Mouse (Mus musculus) myocyte (in vitro differentiated cells): ENCODE measurements at regions not wholly inside any gene's neighbourhood (a gene's known extent, or its start where the extent isn't known, plus 50 kb on each side); places are given as distances from the start of the nearest gene placed in this dataset.

Experiments
- H3K27me3 ChIP-seq: one replicate; pipeline ENCODE4 v1.6.1; 2011; ENCODE audit not compliant: control insufficient read depth, insufficient read depth, insufficient read length
- H3K36me3 ChIP-seq: one replicate; pipeline ENCODE4 v1.6.1; 2011; ENCODE audit not compliant: control insufficient read depth, insufficient read depth
- H3K4me2 ChIP-seq: one replicate; pipeline ENCODE4 v1.6.1; 2011; ENCODE audit warnings: low read depth, control low read depth
- H3K4me3 ChIP-seq: one replicate; pipeline ENCODE4 v1.5.1; 2011; ENCODE audit warnings: mild to moderate bottlenecking, control low read depth, moderate library complexity
- H3K79me2 ChIP-seq: one replicate; pipeline ENCODE4 v1.6.1; 2011; ENCODE audit not compliant: control insufficient read depth, insufficient read depth
- H3ac ChIP-seq: one replicate; pipeline ENCODE4 v1.6.1; 2011; ENCODE audit not compliant: control insufficient read depth, insufficient read length
- CEBPB ChIP-seq: IDR thresholded peaks from 2 replicates; pipeline ENCODE4 v1.6.1; 2011; ENCODE audit warnings: mild to moderate bottlenecking, moderate library complexity; ENCODE audit not compliant: poor library complexity, insufficient read depth, severe bottlenecking
- E2F4 ChIP-seq: IDR thresholded peaks from one replicate; pipeline ENCODE4 v1.6.1; 2011; ENCODE audit warnings: mild to moderate bottlenecking, control low read depth, moderate library complexity; ENCODE audit not compliant: insufficient read depth
- MAX ChIP-seq: IDR thresholded peaks from one replicate; pipeline ENCODE4 v1.6.1; 2011; ENCODE audit warnings: low read depth, mild to moderate bottlenecking, control low read depth
- MYOD1 ChIP-seq, 3 experiments: IDR thresholded peaks; one replicate each; pipeline ENCODE4 v1.6.1; 2011; ENCODE audit warnings: control low read depth in 2 of 3, low read depth in 2 of 3, mild to moderate bottlenecking in 2 of 3, moderate library complexity in 1 of 3; ENCODE audit not compliant: insufficient read length in 2 of 3, control insufficient read depth in 1 of 3
- MYOG ChIP-seq, 3 experiments: IDR thresholded peaks; one replicate each; pipeline ENCODE4 v1.6.1; 2011; ENCODE audit warnings: control low read depth in 2 of 3, low read depth in 2 of 3, mild to moderate bottlenecking in 2 of 3; ENCODE audit not compliant: insufficient read length in 2 of 3, control insufficient read depth in 1 of 3, insufficient read depth in 1 of 3
- POLR2A ChIP-seq: IDR thresholded peaks from one replicate; pipeline ENCODE4 v1.6.1; 2011; ENCODE audit warnings: low read depth, mild to moderate bottlenecking, control low read depth, moderate library complexity; ENCODE audit not compliant: insufficient read length
- POLR2AphosphoS2 ChIP-seq: IDR thresholded peaks from one replicate; pipeline ENCODE4 v1.6.1; 2011; ENCODE audit warnings: low read depth, control low read depth; ENCODE audit not compliant: insufficient read length
- REST ChIP-seq: IDR thresholded peaks from one replicate; pipeline ENCODE4 v1.6.1; 2011; ENCODE audit warnings: mild to moderate bottlenecking, control low read depth, moderate library complexity; ENCODE audit not compliant: insufficient read depth, insufficient read length
- SRF ChIP-seq: IDR thresholded peaks from one replicate; pipeline ENCODE4 v1.6.1; 2011; ENCODE audit warnings: low read depth; ENCODE audit not compliant: control insufficient read depth, insufficient read length
- TCF12 ChIP-seq: IDR thresholded peaks from one replicate; pipeline ENCODE4 v1.6.1; 2011; ENCODE audit warnings: mild to moderate bottlenecking, control low read depth; ENCODE audit not compliant: poor library complexity, insufficient read depth, severe bottlenecking
- TCF3 ChIP-seq: IDR thresholded peaks from one replicate; pipeline ENCODE4 v1.6.1; 2011; ENCODE audit warnings: low read depth, control low read depth; ENCODE audit not compliant: insufficient read length
- USF1 ChIP-seq: IDR thresholded peaks from one replicate; pipeline ENCODE4 v1.6.1; 2011; ENCODE audit warnings: low read depth, mild to moderate bottlenecking, control low read depth, moderate library complexity

GRCm38 (mm10) chr17:50391207-50391606, 97.8 kb upstream of the Dazl start:
- no peak for TF ChIP-seq POLR2A
- no peak for TF ChIP-seq TCF12
- TF ChIP-seq POLR2AphosphoS2: no peak
- no peak for TF ChIP-seq CEBPB
- TF ChIP-seq MYOD1 (IDR thresholded peaks at IDR 0.05; ENCODE audit: control insufficient read depth in 1 of 3, insufficient read length in 2 of 3, low read depth in 2 of 3): no peak
- no peak for TF ChIP-seq MYOG (IDR thresholded peaks at IDR 0.05; ENCODE audit: control insufficient read depth in 1 of 3, insufficient read depth in 1 of 3, insufficient read length in 2 of 3, low read depth in 2 of 3)
- TF ChIP-seq MAX: no peak
- no peak for TF ChIP-seq REST
- no peak for TF ChIP-seq SRF
- Histone ChIP-seq H3K4me2 (no peak overlapping the region), H3ac (no peak overlapping the region), H3K36me3 (no peaks in the 10 kb centered on the region), H3K27me3 (no peaks in the 10 kb centered on the region), H3K4me3 (no peak overlapping the region), H3K79me2 (no peaks in the 10 kb centered on the region)

- H3K4me3 ChIP-seq: no peak overlapping the region
- H3ac ChIP-seq: no peak overlapping the region
- no peaks in the 10 kb centered on the region for H3K36me3 ChIP-seq
- TF ChIP-seq POLR2A (no peak), REST (no peak), USF1 (no peak), E2F4 (no peak), POLR2AphosphoS2 (no peak), MYOG (IDR thresholded peaks at IDR 0.05; ENCODE audit: control insufficient read depth in 1 of 3, insufficient read depth in 1 of 3, insufficient read length in 2 of 3, low read depth in 2 of 3) (no peak), MAX (no peak), SRF (no peak), MYOD1 (IDR thresholded peaks at IDR 0.05; ENCODE audit: control insufficient read depth in 1 of 3, insufficient read length in 2 of 3, low read depth in 2 of 3) (no peak), CEBPB (no peak), TCF3 (no peak), TCF12 (no peak)
- no peaks in the 10 kb centered on the region for H3K79me2 ChIP-seq
- no peak overlapping the region for H3K4me2 ChIP-seq
- H3K27me3 ChIP-seq: no peaks in the 10 kb centered on the region
Observed at GRCm38 (mm10) chr17:50391996-50392395, 98.6 kb upstream of the Dazl start.

GRCm38 (mm10) chr17:50392428-50392827, 99.0 kb upstream of the Dazl start:
- Histone ChIP-seq H3K4me3 (no peak overlapping the region), H3ac (no peak overlapping the region), H3K36me3 (no peaks in the 10 kb centered on the region), H3K27me3 (no peaks in the 10 kb centered on the region), H3K79me2 (no peaks in the 10 kb centered on the region), H3K4me2 (no peak overlapping the region)
- TF ChIP-seq SRF: no peak
- TF ChIP-seq CEBPB: no peak
- no peak for TF ChIP-seq USF1
- no peak for TF ChIP-seq TCF12
- TF ChIP-seq REST: no peak
- no peak for TF ChIP-seq POLR2A
- no peak for TF ChIP-seq E2F4
- no peak for TF ChIP-seq MYOG (IDR thresholded peaks at IDR 0.05; ENCODE audit: control insufficient read depth in 1 of 3, insufficient read depth in 1 of 3, insufficient read length in 2 of 3, low read depth in 2 of 3)
- no peak for TF ChIP-seq MAX
- TF ChIP-seq POLR2AphosphoS2: no peak
- no peak for TF ChIP-seq MYOD1 (IDR thresholded peaks at IDR 0.05; ENCODE audit: control insufficient read depth in 1 of 3, insufficient read length in 2 of 3, low read depth in 2 of 3)
- no peak for TF ChIP-seq TCF3

- no peaks in the 10 kb centered on the region for H3K36me3 ChIP-seq
- no peak overlapping the region for H3ac ChIP-seq
- H3K79me2 ChIP-seq: no peaks in the 10 kb centered on the region
- TF ChIP-seq CEBPB (no peak), REST (no peak), POLR2A (no peak)
- no peaks in the 10 kb centered on the region for H3K27me3 ChIP-seq
- H3K4me2 ChIP-seq: no peak overlapping the region
- H3K4me3 ChIP-seq: no peak overlapping the region
Observed at GRCm38 (mm10) chr17:50392966-50393365, 99.5 kb upstream of the Dazl start.

GRCm38 (mm10) chr17:50393698-50394097, 100.3 kb upstream of the Dazl start:
- Histone ChIP-seq H3K27me3 (no peaks in the 10 kb centered on the region), H3K4me2 (no peak overlapping the region), H3ac (no peak overlapping the region), H3K79me2 (no peaks in the 10 kb centered on the region), H3K4me3 (no peak overlapping the region), H3K36me3 (no peaks in the 10 kb centered on the region)
- TF ChIP-seq CEBPB: no peak
- TF ChIP-seq SRF: no peak
- TF ChIP-seq E2F4: no peak
- no peak for TF ChIP-seq MYOG (IDR thresholded peaks at IDR 0.05; ENCODE audit: control insufficient read depth in 1 of 3, insufficient read depth in 1 of 3, insufficient read length in 2 of 3, low read depth in 2 of 3)
- TF ChIP-seq USF1: no peak
- no peak for TF ChIP-seq MYOD1 (IDR thresholded peaks at IDR 0.05; ENCODE audit: control insufficient read depth in 1 of 3, insufficient read length in 2 of 3, low read depth in 2 of 3)
